Mouse (Mus musculus) E14TG2a.4 (cell line): Measurements from ENCODE around the gene Shb.
"Not testable (repeated sequence)": the region's sequence is repeated elsewhere in the genome, so short reads cannot be mapped to it uniquely, and the experiment has no call there.

Experiments
- H3K27me3 ChIP-seq: 2 replicates; pipeline ENCODE4 v1.6.1; 2014; ENCODE audit warnings: low read length, control low read depth; ENCODE audit not compliant: insufficient read depth
- H3K36me3 ChIP-seq: 2 replicates; pipeline ENCODE4 v1.6.1; 2014; ENCODE audit warnings: low read length, control low read depth; ENCODE audit not compliant: insufficient read depth
- H3K4me1 ChIP-seq: replicated peaks from 2 replicates; pipeline ENCODE4 v1.6.1; 2014; ENCODE audit warnings: low read depth, low read length, control low read depth
- H3K4me3 ChIP-seq: replicated peaks from 2 replicates; pipeline ENCODE4 v1.5.1; 2014; ENCODE audit warnings: mild to moderate bottlenecking, low read length
- H3K9me3 ChIP-seq: 2 replicates; pipeline ENCODE4 v1.6.1; 2014; ENCODE audit warnings: low read length, control low read depth
- CTCF ChIP-seq: conservative IDR thresholded peaks from 2 replicates; pipeline ENCODE4 v1.5.1; 2014; ENCODE audit warnings: low read length
- NANOG ChIP-seq: IDR thresholded peaks from 2 replicates; pipeline ENCODE4 v1.6.1; 2014; ENCODE audit warnings: borderline replicate concordance, low read length, mixed read lengths
- POU5F1 ChIP-seq: IDR thresholded peaks from 2 replicates; pipeline ENCODE4 v1.6.1; 2014; ENCODE audit warnings: low read length, borderline replicate concordance

The Shb gene

DNA sequence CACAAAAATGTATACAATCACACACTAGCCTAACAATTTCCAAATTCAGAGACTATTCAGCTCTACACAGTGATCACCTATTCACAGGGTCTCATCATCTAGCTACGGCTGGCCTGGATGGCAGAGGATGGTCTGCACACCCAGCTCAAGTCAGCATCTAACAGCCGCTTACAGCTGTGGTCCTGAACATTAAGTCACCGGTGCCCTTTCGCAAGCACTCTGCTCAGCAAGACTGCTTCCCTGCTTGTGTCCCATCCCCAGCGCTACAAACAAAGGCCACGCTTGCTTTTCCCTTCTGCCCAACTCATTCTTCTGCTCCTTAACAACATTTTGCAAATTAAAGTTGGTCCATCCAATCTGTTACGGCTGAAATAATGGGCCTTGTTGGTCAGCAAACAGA, 125.9 kb downstream of the Shb start:
- Histone ChIP-seq H3K27me3 (0 out of 2 replicates have a peak, but pooled peaks cover 3% of the 10 kb centered on the region), H3K4me1 (peaks cover 38% of the 10 kb centered on the region), H3K9me3 (no peaks in the 10 kb centered on the region), H3K4me3 (no peak overlapping the region), H3K36me3 (peaks cover 36% of the 10 kb centered on the region)
- TF ChIP-seq CTCF (no peak), NANOG (no peak), POU5F1 (no peak)

DNA sequence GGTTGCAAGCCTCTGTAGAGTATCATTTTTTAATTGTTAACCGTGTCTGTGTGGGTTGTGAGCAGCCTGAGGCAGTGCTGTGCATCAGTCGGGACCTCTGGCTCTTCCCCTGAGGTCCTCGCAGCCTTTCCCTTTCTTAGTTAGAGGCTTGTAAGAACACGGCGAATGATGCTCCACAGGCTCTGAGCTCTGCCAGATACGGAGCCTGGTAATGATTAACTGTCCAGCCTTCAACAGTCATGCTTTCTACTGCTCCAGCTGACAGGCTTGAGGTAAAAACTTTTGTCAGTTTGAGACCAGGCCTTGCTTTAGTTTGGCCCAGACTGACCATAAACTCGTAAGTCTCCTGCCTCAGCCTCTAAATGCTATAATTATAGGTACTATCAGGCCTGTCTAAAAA, 127.0 kb downstream of the Shb start:
- peaks cover 42% of the 10 kb centered on the region for H3K36me3 ChIP-seq
- TF ChIP-seq CTCF (no peak), POU5F1 (no peak), NANOG (no peak)
- no peak overlapping the region for H3K4me3 ChIP-seq
- peaks cover 38% of the 10 kb centered on the region for H3K4me1 ChIP-seq
- H3K27me3 ChIP-seq = no peaks in the 10 kb centered on the region
- H3K9me3 ChIP-seq = no peaks in the 10 kb centered on the region

DNA sequence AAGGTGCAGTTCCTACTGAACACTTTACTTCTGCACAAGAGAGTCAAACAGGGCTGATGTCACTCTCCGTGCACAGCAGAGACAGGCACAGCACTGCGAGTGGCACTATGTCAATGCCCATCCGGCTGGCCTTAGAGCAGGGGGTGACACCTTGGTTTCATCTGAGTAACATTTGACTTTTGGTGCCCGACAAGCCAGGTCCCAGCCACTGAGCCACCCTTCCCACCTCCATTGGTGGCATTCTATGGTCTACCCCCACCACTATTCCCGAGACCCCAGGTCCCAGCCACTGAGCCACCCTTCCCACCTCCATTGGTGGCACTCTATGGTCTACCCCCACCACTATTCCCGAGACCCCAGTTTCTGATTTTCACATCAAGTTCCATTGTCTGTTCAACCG, 128.2 kb downstream of the Shb start:
- no peak overlapping the region for H3K4me3 ChIP-seq
- peaks cover 40% of the 10 kb centered on the region for H3K4me1 ChIP-seq
- H3K9me3 ChIP-seq = no peaks in the 10 kb centered on the region
- TF ChIP-seq POU5F1 = no peak
- no peak for TF ChIP-seq CTCF
- no peak for TF ChIP-seq NANOG
- H3K36me3 ChIP-seq = peaks cover 53% of the 10 kb centered on the region
- H3K27me3 ChIP-seq = peaks cover 9% of the 10 kb centered on the region

DNA sequence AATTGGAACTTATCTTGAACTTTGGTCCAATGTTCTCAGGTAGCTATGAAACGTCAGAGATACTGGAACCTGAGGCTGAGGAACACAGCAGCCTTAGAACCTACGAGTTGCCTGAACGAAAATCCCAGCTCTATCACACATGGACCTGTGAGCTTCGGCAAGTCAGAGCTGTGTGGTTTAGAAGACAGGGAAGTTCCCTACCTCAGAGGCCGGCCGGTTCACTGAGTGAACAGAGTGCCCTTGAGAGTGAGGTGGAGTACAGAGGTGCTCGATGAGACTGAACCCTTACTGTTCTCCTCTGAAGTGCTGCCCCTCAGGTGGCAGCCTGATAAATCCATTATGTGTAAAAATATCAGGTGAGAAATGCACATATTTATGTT, 128.8 kb downstream of the Shb start:
- Histone ChIP-seq H3K36me3 (peaks cover 59% of the 10 kb centered on the region), H3K9me3 (no peaks in the 10 kb centered on the region), H3K27me3 (peaks cover 12% of the 10 kb centered on the region), H3K4me3 (no peak overlapping the region), H3K4me1 (peaks cover 42% of the 10 kb centered on the region)
- TF ChIP-seq CTCF (no peak), NANOG (no peak), POU5F1 (no peak)

DNA sequence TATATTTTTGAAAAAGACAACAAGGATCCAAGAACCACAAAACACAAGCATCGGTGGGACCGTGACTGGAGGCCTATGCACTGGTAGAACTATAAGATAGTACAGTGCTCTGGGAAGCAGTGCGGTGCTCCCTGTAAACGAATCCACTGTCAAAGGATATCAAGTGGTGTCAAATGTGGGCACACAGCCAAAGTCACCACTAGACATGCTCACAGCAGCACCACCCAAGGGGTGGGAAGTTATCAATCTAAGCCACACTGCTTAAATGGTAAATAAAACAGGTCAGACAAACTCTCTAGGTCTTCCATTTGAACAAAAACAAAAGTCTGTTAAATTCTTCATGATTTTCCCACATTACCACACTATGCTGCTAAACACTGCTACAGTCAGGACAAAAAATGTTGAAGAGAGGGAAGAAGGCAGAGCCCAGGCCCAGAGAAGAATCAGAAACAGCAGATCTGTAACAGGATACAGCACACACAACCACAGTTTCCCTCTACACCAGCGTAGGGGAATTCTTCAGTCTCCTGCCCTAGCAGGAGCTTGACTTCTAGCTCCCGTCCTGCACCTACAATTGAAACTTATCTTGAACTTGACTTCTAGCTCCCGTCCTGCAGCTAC, 129.3 kb downstream of the Shb start:
- no peaks in the 10 kb centered on the region for H3K9me3 ChIP-seq
- H3K27me3 ChIP-seq = peaks cover 12% of the 10 kb centered on the region
- TF ChIP-seq POU5F1 = no peak
- no peak for TF ChIP-seq NANOG
- TF ChIP-seq CTCF = no peak
- H3K4me1 ChIP-seq = peaks cover 42% of the 10 kb centered on the region
- H3K36me3 ChIP-seq = peaks cover 64% of the 10 kb centered on the region
- H3K4me3 ChIP-seq = no peak overlapping the region

DNA sequence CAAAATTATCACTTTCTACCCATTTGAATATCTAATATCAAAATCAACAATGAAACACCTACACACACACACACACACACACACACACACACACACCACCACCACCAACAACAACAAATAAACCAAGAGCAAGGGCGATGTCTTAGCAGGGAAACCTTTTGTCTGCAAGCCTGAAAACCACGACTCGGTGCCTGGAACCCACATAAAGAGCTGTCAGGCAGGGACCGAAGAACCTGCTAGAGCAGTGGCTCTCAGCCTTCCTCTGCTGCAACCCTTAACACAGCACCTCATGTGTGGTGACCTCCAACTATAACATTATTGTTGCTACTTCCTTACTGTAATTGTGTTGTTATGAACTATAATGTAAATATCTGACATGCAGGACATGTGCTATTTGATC, 130.0 kb downstream of the Shb start:
- H3K9me3 ChIP-seq = no peaks in the 10 kb centered on the region
- H3K4me3 ChIP-seq = no peak overlapping the region
- peaks cover 35% of the 10 kb centered on the region for H3K4me1 ChIP-seq
- H3K36me3 ChIP-seq = peaks cover 68% of the 10 kb centered on the region
- TF ChIP-seq NANOG (no peak), CTCF (no peak), POU5F1 (no peak)
- H3K27me3 ChIP-seq = peaks cover 12% of the 10 kb centered on the region

DNA sequence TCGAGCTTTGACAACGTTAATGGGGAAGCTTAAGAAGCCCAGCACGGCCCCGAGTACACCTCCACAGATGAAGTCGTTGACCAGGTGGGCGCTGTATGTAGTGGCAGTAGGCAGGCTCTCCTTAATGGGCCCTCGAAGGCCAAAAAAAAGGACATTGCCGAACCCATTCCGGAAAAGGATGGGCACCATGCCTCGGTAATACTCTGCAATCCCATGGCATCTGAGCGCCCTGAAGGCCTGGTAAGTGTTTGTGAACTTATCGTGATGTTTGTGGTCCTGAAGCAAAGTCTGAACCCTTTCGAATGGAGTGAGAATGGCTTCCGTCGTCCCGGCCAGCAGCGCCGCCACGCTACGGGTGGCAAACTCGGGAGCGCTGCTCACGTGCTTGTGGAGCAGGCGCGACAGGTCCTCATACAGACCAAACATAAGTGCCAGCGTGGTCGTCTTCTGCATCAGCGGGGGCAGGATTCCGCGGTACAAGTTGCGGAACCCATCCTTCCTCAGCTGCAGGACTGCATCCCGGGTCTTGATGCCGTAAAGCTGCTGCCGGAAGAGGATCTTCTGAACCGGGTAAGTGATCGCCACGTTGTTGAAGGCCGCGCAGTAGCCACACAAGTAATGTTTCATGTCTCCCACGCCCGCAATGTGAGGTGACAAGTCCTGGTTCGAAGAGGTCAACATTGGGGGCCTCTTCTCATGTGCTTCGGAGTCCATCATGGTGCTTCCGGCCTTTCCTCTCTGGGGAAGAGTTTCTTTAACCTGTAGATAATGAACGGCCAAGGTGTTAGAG, 132.7 kb downstream of the Shb start:
- TF ChIP-seq CTCF (no peak), NANOG (no peak), POU5F1 (no peak)
- H3K4me3 ChIP-seq = peak overlapping the region; percentile 58
- H3K4me1 ChIP-seq = peaks cover 24% of the 10 kb centered on the region
- H3K36me3 ChIP-seq = peaks cover 65% of the 10 kb centered on the region
- H3K9me3 ChIP-seq = no peaks in the 10 kb centered on the region
- peaks cover 12% of the 10 kb centered on the region for H3K27me3 ChIP-seq

DNA sequence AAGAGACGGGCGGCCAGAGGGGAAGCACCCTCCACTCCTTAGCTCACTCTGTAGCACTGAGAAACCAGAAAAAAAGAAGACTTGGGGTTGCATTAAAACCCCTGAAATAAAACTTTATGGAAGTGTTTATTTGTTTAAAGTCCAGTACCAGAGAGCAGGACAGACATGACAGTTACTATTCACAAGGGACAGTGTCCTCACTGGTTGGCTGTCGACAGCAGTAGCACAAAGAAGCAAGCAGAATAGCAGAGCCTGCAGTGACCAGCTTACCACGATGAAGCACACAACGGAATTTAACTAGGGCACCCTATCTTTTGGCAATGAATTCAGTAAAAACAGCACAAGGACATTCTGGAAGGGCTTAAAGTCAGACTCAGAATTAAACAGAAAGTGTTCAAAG, 134.0 kb downstream of the Shb start:
- H3K27me3 ChIP-seq = peaks cover 12% of the 10 kb centered on the region
- H3K9me3 ChIP-seq = not testable (repeated sequence)
- peaks cover 29% of the 10 kb centered on the region for H3K4me1 ChIP-seq

DNA sequence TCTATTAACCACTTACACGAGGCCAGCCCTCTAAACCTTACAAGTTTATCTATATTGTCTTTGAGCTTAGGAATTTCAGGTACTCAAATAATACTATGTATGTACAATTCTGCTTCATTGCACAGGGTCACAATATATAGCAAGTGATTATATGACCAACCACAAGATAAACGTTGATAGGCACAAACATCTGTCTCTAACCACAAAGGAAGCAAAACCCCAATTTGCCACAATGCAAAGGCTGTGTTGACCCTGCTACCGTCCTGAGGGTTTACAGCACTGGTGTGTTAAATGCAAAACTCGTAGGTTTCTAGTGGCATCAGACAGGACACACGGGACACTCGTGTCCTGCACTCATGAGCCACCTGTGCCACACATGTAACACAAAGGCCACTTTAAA, 136.1 kb downstream of the Shb start:
- H3K4me3 ChIP-seq, H3K9me3 ChIP-seq: not testable (repeated sequence)
- peaks cover 37% of the 10 kb centered on the region for H3K4me1 ChIP-seq
- H3K36me3 ChIP-seq = peaks cover 34% of the 10 kb centered on the region
- peaks cover 12% of the 10 kb centered on the region for H3K27me3 ChIP-seq

More for the DNA sequence above, 134.0 kb downstream of the Shb start:
- H3K4me3 ChIP-seq = not testable (repeated sequence)
- peaks cover 52% of the 10 kb centered on the region for H3K36me3 ChIP-seq
